Mouse (Mus musculus) T-cell, adult 2 months (primary cell): ENCODE measurements at regions not wholly inside any gene's neighbourhood (a gene's known extent, or its start where the extent isn't known, plus 50 kb on each side); places are given as distances from the start of the nearest gene placed in this dataset.

Experiments
- DNase-seq: peaks from one replicate; pipeline ENCODE4 v3.0.0; 2022; ENCODE audit warnings: low spot score

- no peak for DNase-seq
Observed at GRCm38 (mm10) chr7:124676854-124677515, 694.3 kb downstream of the Hs3st4 start.

GRCm38 (mm10) chr7:124680561-124680960 is 697.9 kb downstream of the Hs3st4 start:
- DNase-seq: no peak

- DNase-seq: no peak
Observed at GRCm38 (mm10) chr7:124681212-124681611, 698.5 kb downstream of the Hs3st4 start.

DNA sequence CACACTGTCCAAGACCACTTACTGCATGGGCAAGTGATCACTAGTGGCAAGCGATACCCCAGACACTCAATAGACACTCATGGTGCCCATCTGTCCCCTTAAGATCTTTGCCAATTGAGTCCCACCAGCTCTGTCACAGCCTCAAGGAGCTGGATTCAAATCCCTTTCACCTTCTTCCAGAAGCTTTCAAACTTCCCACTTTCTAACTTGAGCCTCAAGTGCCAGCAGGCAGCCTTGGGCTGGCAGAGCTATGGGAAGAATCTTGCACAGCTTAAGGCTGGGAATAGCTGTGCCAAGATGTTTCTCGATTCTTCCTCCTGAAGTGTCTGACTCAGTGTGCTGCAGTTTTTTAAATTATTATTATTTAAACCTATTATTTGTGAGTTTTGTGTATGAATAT is 699.2 kb downstream of the Hs3st4 start:
- DNase-seq: no peak

DNA sequence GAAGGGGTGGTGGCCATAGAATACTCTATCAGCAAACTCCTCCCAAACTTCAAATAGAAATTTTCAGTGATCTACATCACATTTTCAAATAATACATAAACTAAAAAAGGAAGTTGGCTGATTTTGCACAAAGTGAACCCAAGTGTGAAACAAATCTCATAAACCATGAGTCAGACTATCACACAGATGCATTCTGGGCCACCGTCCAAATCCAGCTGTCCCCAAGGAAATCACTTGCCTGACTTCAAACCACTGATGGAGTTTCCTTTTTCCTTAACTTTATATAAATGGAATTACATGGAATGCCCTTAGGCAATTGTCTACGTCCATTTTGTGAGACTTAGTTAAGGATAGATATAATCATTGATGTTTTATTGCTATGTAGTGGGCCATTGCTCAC is 702.8 kb downstream of the Hs3st4 start:
- DNase-seq: no peak

- no peak for DNase-seq
Observed at GRCm38 (mm10) chr7:124704163-124704824, 721.6 kb downstream of the Hs3st4 start.

- no peak for DNase-seq
Observed at GRCm38 (mm10) chr7:124707143-124707542, 724.5 kb downstream of the Hs3st4 start.

DNA sequence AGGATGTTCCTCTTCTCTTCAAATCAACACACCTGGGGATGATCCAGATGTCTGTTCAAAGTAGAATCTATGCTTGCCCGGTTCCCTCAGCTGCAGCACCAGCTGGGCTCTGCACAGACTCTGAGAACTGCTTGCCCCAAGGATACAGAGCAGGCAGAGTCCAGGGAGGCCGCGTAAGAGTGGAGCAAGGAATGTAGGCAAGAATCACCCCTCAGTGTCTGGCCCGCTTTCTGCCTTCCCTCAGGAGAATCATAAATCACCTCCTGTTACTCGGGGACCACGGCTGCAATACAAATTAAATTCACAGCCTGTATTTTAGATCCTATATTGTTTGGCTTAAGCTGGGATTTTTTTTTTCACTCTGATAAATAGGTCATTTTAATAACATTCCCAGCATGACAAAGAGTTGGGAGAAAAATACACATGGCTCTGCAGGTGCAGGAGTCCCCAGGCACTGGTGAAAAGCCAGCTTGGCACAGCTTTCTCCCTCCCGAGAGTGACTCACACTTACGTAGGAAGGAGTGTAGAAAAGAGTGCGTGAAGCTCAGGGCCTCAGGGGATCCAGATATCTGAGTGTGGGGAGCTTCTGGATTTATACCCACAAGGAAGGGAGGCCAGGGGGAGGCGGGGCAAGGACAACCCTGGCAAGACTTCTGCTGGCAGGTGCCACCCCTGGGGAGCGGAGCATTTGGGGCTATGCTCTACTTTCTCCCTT is 726.3 kb downstream of the Hs3st4 start:
- DNase-seq: no peak

DNA sequence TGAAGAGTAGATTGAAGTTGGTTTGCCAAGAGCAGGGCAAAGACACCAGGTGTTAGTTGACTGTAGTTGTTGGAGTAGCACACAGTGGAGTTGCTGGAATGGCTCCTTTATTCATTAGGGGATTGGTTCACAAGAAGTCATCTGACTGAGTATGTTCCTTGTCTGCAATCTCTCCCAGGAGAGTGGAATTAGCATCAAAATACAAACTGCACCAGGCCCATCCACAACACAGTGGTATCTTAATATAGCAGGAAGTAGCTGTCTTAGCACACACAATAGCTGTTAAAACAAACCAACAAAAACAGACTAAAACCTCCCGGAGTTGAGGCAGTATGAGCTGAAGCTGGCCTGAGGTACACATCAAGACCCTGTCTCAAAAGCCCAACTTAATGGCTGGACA is 723.5 kb upstream of the Kdm8 start:
- no peak for DNase-seq

DNA sequence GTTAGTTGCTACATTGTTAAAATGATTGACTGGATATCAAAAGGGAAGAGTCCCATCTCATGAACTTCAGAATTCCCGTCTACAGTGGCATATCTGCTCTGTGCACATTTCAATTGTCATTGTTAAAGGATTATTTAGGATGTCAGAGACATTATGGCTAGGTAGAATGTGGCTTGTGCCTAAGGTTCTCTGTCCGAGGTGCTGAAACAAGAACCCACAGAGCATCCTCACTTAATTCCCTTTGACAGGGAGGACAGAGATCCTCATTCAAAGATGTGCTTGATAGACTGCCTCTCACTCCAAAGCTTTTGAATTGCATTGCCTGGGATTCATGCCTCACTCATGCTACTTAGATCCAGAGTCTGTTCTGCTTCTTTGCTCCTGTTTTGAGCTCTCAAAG is 702.4 kb upstream of the Kdm8 start:
- no peak for DNase-seq

GRCm38 (mm10) chr7:124746321-124746720 is 698.2 kb upstream of the Kdm8 start:
- DNase-seq: no peak

- no peak for DNase-seq
Observed at GRCm38 (mm10) chr7:124748396-124748795, 696.1 kb upstream of the Kdm8 start.

- DNase-seq: no peak
Observed at GRCm38 (mm10) chr7:124759084-124759483, 685.4 kb upstream of the Kdm8 start.

GRCm38 (mm10) chr7:124777822-124778221 is 666.7 kb upstream of the Kdm8 start:
- DNase-seq: no peak

GRCm38 (mm10) chr7:124782816-124783215 is 661.7 kb upstream of the Kdm8 start:
- DNase-seq: no peak

DNA sequence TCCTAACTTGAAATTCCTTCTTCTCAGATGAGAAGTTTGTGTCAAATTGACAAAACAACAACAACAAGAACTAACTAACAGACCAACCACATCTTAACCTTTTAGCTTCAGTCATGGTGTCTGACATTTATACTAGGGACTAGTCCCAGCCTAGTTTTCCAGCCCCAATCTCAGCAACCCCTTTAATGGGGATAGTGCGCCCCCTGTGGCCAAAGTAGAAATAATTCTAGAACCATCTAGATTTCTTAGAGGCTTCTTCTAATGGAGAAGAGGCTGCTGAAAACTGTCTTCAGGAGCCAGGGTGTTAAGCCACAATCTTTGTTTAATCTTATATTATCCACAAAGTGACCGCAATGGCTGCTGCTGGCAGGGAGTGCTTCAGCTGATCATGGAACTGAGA is 659.5 kb upstream of the Kdm8 start:
- no peak for DNase-seq

DNA sequence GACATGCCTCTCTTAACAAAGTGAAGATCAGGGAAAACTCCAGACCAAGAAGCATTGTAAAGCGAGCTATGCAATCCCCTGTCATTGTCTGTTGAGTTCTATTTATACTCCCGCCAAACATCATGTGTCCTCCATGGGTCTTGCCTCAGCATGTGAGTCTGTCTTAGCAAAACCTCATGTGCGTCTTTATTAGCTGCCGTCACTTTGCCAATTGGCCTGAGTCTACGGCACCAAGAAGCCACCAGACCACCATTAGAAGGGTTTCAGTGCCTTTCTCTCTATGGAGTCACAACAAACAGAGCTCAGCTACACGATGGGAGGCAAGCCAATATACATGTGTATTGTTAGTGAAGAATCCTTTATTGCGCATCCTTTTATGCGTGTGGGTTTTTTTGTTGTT is 658.6 kb upstream of the Kdm8 start:
- DNase-seq: no peak

DNA sequence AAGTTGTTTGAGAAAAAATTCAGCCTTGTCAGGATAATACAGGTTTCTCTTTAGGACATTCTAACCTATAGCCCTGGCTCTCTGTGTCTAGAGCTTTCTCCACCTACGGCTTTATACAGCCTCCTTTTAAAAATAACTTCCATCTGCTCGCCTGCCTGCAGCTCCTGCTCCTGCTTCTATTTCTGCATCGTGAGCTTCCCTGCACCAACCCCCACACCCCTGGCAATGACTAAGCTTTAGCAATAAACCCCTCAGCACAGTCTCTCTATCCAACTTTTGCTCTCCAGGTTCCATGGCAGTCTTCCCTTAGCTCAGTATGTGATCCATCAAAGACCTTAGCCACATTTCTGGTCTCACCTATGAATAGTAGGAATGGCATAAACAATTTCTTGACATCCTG is 655.7 kb upstream of the Kdm8 start:
- DNase-seq: no peak

- DNase-seq: no peak
Observed at GRCm38 (mm10) chr7:124803101-124803500, 641.4 kb upstream of the Kdm8 start.

DNA sequence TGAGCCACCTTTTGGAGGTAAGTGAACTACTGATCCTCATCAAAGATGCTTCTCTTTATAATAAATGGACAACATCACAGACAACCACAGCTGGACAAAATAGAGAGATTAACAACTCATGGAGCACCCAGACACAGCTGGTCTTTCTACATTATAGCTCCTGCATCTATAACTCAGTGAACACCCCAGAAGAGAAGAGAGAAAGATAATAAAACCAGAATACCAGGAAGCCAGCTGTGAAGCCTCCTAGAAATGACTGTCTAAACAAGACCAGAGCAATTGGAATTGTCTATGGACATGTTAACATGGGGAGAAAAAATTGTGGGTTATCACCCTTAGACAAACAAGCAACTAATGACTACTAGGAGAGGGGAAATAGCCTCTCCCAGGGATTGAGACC is 609.8 kb upstream of the Kdm8 start:
- no peak for DNase-seq

DNA sequence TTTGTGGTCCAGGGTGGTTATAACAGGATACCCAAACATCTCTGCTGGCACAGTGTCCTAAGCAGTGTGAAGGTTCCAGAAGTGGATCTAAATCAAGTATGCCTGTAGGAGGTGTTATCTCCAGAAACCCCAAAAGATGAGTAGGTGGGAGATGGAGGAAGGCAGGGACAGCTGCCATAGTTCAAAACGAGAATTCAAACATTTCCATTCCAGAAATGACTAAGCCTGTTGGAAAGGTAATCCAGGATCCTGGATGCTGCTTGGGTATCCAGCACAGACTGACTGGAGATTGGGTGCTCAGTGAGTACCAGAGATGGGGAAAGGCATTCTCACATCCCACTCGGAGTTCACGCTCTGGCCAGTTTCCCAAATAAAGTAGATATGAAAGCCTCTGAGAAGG is 607.9 kb upstream of the Kdm8 start:
- DNase-seq: no peak

GRCm38 (mm10) chr7:124855056-124855455 is 589.4 kb upstream of the Kdm8 start:
- DNase-seq: no peak

- DNase-seq: no peak
Observed at GRCm38 (mm10) chr7:124857106-124857505, 587.4 kb upstream of the Kdm8 start.
